Mouse (Mus musculus) midbrain, embryonic 12.5 days (tissue): ENCODE data around the gene Gba2. TPM values are rescaled to one million over a fixed set of nuclear protein-coding genes. Genes with fewer than 3 reads are reported as not detected.

Source experiments
- ATAC-seq: fragments of 200-750 bp; cut with Nextera tagmentation; 2 replicates; pipeline ENCODE4 v1.8.0; 2017; ENCODE audit warnings: low read depth, moderate TSS enrichment, moderate library complexity; ENCODE audit not compliant: low FRiP score
- H3K27ac ChIP-seq: fragments of 300-500 bp; sonication (generic); replicated peaks from 2 replicates; pipeline ENCODE4 v1.5.1; 2016; ENCODE audit warnings: mild to moderate bottlenecking
- H3K27me3 ChIP-seq: fragments of 300-500 bp; sonication (generic); 2 replicates; pipeline ENCODE4 v1.6.1; 2016; ENCODE audit warnings: mild to moderate bottlenecking
- H3K36me3 ChIP-seq: fragments of 300-500 bp; sonication (generic); 2 replicates; pipeline ENCODE4 v1.6.1; 2016
- H3K4me1 ChIP-seq: fragments of 300-500 bp; sonication (generic); 2 replicates; pipeline ENCODE4 v1.6.1; 2016
- H3K4me2 ChIP-seq: fragments of 300-500 bp; sonication (generic); replicated peaks from 2 replicates; pipeline ENCODE4 v1.6.1; 2016; ENCODE audit warnings: mild to moderate bottlenecking, moderate library complexity
- H3K4me3 ChIP-seq: fragments of 300-500 bp; sonication (generic); 2 replicates; pipeline ENCODE4 v1.5.1; 2016; ENCODE audit warnings: mild to moderate bottlenecking
- H3K9ac ChIP-seq: fragments of 300-500 bp; sonication (generic); replicated peaks from 2 replicates; pipeline ENCODE4 v1.6.1; 2016; ENCODE audit warnings: mild to moderate bottlenecking, moderate library complexity
- H3K9me3 ChIP-seq: fragments of 300-500 bp; sonication (generic); 2 replicates; pipeline ENCODE4 v1.6.1; 2016; ENCODE audit warnings: mild to moderate bottlenecking
- WGBS: fragments of 180-500 bp; shearing (Covaris S2); methylation state at CpG from one replicate; pipeline ENCODE4 v1.1.7; 2016; 5-methylcytosine and 5-hydroxymethylcytosine counted together
- polyA plus RNA-seq: library from polyadenylated mRNA; unstranded; fragments of >200 nt; fragmentation: Nextera tagmentation; extraction: Ambion mirVana; gene quantifications from 2 replicates; pipeline ENCODE4 v1.2.1, GENCODE M21; 2016

Gene Gba2
- polyA plus RNA-seq, 1 experiment from 2014 or later, result 49.2 TPM

DNA sequence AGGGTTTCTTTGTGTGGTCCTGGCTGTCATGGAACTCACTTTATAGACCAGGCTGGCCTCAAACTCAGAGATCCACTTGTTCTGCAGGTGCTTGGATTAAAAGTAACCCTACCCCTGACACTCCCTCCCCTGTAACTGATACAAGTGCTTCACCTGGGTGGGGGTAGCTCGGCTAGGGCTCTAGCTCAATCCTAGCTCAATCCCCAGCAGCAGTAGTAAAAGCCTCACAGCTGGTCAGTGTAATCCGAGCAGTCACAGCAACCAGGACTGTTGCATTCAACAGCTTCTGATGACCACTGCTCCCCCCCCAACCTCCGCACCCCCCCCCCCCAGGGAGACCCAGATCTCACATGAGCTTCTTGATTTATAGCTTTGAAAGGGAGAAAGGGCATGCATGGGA lies 36.6 kb downstream of the Gba2 start:
- Histone ChIP-seq H3K4me3 (no peak overlapping the region), H3K9ac (no peak overlapping the region), H3K4me2 (no peak overlapping the region), H3K36me3 (peaks cover 99% of the 10 kb centered on the region), H3K9me3 (no peaks in the 10 kb centered on the region), H3K4me1 (no peaks in the 10 kb centered on the region), H3K27me3 (no peaks in the 10 kb centered on the region), H3K27ac (no peak overlapping the region)
- WGBS, result 82% methylated on average over 3 of the region's 3 CpGs
- ATAC-seq, result no peak

DNA sequence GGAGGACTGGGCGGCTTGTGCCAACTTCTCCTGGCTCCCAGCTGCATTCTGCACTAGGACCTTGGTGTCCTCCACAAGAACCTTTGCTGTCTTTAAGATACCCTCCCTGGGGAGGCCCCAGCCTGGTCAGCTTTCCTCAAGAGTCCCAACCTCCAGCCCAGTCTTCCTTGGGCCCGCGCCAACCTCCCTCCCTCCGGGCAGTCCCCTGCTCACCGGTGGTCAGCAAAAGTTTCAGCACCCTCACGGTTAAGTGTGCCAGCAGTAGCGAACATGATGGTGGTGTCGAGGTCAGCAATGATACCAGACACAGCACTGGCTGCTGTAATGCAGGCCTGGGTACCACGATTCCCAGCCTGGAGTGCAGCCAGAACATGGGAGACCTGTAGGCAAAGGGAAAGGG lies 42.6 kb downstream of the Gba2 start:
- WGBS, result 94% methylated on average over 9 of the region's 9 CpGs
- Histone ChIP-seq H3K4me2 (no peak overlapping the region), H3K9ac (no peak overlapping the region), H3K9me3 (no peaks in the 10 kb centered on the region), H3K27ac (no peak overlapping the region), H3K36me3 (peaks cover 98% of the 10 kb centered on the region), H3K27me3 (no peaks in the 10 kb centered on the region), H3K4me1 (no peaks in the 10 kb centered on the region), H3K4me3 (no peak overlapping the region)
- no peak for ATAC-seq

DNA sequence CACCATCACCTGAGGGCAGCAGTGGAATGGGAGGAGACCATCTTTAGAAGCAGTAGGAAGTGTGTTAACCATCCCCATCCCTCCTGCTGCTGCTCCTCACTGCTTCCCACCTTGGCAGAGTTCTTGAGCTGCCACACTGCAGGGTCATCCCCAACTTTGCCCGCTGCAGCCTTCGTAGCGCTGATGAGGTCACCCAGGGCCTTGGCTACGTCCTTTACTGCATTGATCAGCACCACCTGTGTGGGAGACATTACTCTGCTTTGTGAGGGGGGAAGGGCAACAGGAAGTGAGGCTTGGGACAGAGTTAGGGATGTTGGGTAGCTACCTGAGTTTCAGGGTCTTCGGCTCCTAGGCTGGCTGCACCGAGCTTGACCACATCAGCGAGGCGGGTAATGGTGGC lies 43.0 kb downstream of the Gba2 start:
- 96% methylated on average over 8 of the region's 8 CpGs for WGBS
- no peak for ATAC-seq

DNA sequence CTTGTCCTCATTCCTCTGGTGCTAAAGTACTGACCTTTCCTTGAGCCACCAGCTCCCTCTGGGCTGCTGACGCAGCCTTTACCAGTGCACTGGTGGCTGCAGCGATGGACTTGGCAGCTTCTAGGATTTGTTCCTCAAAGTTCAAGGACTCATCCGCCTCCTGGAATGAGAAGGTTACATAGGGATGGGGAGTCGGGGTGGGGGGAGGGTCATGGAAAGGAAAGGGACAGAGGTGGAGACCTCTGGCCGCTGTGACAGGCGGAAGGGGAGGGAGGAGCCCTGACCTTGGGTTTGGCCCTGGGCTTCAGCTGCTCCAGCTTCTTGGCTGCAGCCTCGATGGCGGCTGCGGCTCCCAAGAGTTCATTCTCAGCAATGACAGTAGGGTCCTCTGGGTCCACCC lies 45.4 kb downstream of the Gba2 start:
- WGBS, result 88% methylated on average over 9 of the region's 9 CpGs
- H3K27me3 ChIP-seq, result no peaks in the 10 kb centered on the region
- H3K4me2 ChIP-seq, result no peak overlapping the region
- no peak overlapping the region for H3K9ac ChIP-seq
- H3K4me3 ChIP-seq, result no peak overlapping the region
- no peaks in the 10 kb centered on the region for H3K4me1 ChIP-seq
- H3K36me3 ChIP-seq, result peaks cover 73% of the 10 kb centered on the region
- ATAC-seq, result no peak
- H3K27ac ChIP-seq, result no peak overlapping the region
- no peaks in the 10 kb centered on the region for H3K9me3 ChIP-seq

More for the DNA sequence above, 43.0 kb downstream of the Gba2 start:
- H3K27me3 ChIP-seq, result no peaks in the 10 kb centered on the region
- H3K4me1 ChIP-seq, result no peaks in the 10 kb centered on the region
- H3K4me2 ChIP-seq, result no peak overlapping the region
- H3K36me3 ChIP-seq, result peaks cover 96% of the 10 kb centered on the region
- no peak overlapping the region for H3K27ac ChIP-seq
- no peak overlapping the region for H3K9ac ChIP-seq
- H3K9me3 ChIP-seq, result no peaks in the 10 kb centered on the region
- no peak overlapping the region for H3K4me3 ChIP-seq

DNA sequence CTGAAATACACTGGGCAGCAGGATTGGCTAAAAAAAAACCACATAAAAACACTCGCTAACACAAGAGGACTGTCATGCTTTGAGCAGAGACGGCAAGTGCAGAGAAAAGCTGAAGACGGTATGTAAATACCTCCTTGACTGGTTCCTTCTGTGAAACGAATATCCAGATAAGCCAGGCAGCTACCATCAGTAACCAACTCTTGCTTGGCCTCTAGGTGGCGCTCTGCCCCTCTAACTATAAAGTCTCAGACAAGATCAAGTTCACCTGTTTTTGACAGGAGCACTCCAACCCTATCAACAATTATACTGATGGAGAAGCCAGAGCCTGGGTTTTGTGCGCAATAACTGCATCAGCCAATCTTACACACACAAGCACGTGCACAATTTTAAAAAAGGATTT lies 48.1 kb downstream of the Gba2 start:
- WGBS, result 27% methylated on average over 7 of the region's 7 CpGs
- Histone ChIP-seq H3K4me1 (no peaks in the 10 kb centered on the region), H3K36me3 (peaks cover 47% of the 10 kb centered on the region), H3K4me2 (no peak overlapping the region), H3K4me3 (no peak overlapping the region), H3K9me3 (0 out of 2 replicates have a peak, but pooled peaks cover 4% of the 10 kb centered on the region), H3K9ac (no peak overlapping the region), H3K27ac (no peak overlapping the region), H3K27me3 (peaks cover under 1% of the 10 kb centered on the region)
- ATAC-seq, result no peak

DNA sequence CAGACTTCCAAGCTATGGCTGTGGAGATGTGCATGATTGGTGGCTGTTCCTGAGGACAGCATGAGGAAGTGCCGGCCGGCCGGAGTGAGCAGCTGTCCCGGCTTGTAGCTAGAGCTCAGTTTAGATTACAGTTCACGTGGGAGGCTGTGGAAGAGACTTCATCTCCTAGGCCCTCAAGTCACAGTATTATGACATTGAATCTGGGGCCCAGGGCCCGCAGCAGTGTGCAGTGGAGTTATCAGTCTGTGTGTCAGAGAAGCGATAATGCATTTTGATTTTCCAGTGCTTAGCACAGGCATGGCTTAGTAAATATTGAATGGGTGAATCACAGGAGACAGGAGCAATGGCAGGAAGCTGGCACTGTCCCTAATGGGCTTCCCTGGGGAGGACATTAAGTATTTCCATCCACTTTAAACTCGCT lies 48.6 kb downstream of the Gba2 start:
- Histone ChIP-seq H3K27ac (no peak overlapping the region), H3K4me3 (no peak overlapping the region), H3K9ac (no peak overlapping the region), H3K27me3 (peaks cover 6% of the 10 kb centered on the region), H3K4me1 (no peaks in the 10 kb centered on the region), H3K9me3 (0 out of 2 replicates have a peak, but pooled peaks cover 4% of the 10 kb centered on the region), H3K4me2 (no peak overlapping the region), H3K36me3 (peaks cover 42% of the 10 kb centered on the region)
- 72% methylated on average over 8 of the region's 8 CpGs for WGBS
- no peak for ATAC-seq

DNA sequence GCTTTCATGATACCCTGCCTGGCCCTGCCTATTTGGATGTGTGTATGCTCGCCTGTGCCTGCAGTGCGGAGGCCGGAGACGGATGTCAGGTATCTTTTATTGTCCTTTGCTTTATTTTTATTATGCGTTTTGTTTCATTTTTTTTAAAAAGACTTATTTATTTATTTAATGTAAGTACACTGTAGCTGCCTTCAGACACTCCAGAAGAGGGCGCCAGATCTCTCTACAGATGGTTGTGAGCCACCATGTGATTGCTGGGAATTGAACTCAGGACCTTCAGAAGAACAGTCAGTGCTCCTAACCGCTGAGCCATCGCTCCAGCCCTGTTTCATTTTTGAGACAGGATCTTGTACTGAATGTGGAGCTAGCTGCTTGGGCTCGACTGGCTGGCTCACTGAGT lies 50.2 kb downstream of the Gba2 start:
- Histone ChIP-seq H3K27ac (no peak overlapping the region), H3K9ac (no peak overlapping the region), H3K4me3 (no peak overlapping the region), H3K4me2 (no peak overlapping the region), H3K36me3 (peaks cover 26% of the 10 kb centered on the region), H3K4me1 (peaks cover 13% of the 10 kb centered on the region), H3K27me3 (peaks cover 22% of the 10 kb centered on the region), H3K9me3 (0 out of 2 replicates have a peak, but pooled peaks cover 4% of the 10 kb centered on the region)
- no peak for ATAC-seq
- WGBS, result 79% methylated on average over 9 of the region's 9 CpGs

DNA sequence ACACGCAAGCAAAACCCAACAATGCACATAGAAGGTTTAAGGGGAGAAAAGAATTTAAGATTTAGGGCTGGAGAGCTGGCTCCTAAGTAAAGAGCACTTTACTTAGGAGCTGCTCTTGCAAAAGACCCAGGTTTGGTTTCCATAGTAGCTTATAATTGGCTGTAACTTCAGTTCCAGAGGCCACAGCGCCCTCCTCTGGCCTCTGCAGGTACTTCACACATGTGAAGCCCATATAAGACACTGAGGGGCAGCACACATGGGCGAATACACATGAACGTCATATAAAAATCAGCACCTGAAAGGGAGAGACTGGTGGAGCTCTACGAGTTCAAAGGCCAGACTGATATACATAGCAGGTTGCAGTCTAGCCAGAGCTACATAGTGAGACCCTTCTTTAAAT lies 50.8 kb downstream of the Gba2 start:
- Histone ChIP-seq H3K36me3 (peaks cover 20% of the 10 kb centered on the region), H3K4me1 (peaks cover 19% of the 10 kb centered on the region), H3K4me3 (no peak overlapping the region), H3K9me3 (0 out of 2 replicates have a peak, but pooled peaks cover 4% of the 10 kb centered on the region), H3K27ac (no peak overlapping the region), H3K4me2 (no peak overlapping the region), H3K27me3 (peaks cover 28% of the 10 kb centered on the region), H3K9ac (no peak overlapping the region)
- WGBS, result 68% methylated on average over 5 of the region's 5 CpGs
- no peak for ATAC-seq

DNA sequence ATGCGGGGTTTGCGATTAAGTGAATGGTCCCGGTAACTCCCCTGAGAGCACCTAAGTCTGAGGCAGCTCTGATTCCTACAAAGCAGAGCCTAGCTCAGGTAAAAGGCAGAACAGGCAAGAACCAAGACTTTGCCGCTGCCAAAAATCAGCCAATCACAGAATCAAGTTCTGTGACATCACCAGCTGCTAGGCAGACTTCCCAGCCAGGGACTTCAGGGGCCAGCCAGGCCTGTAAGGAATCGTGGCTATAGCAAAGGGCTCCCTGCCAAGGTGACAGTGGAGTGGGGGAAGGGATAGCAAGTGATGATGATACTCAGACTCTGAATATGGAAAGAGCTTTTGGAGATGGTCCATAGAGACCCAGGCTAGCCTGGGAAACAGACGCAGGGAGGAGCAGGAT lies 58.7 kb downstream of the Gba2 start:
- Histone ChIP-seq H3K4me3 (no peak overlapping the region), H3K9me3 (no peaks in the 10 kb centered on the region), H3K4me2 (peak overlapping the region; percentile 36; the same call in 1 of the 2 replicates), H3K9ac (no peak overlapping the region), H3K36me3 (no peaks in the 10 kb centered on the region), H3K27ac (no peak overlapping the region), H3K27me3 (peaks cover 65% of the 10 kb centered on the region), H3K4me1 (peaks cover 32% of the 10 kb centered on the region)
- ATAC-seq, result peak; percentile 53; the same call in 1 of the 2 replicates
- WGBS, result 15% methylated on average over 6 of the region's 6 CpGs

DNA sequence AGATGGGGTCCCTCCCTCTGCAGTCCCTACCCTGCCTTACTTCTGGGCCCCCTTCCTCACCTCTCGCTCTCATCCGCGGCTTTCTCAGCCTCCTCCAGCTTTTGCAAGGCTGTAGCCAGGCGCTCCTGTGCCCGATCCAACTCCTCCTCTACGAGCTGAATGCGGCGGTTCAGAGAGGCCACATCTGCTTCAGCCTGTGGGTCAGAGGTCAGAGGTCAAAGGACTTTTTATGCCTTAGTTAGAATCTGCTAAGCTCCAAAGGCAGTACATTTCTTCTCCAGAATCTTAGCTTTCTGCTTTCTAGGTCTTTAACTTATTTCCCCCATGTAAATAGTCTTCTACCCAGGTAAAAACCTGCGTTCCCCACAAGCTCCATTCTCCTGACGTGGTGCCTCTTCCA lies 59.1 kb downstream of the Gba2 start:
- WGBS, result 12% methylated on average over 10 of the region's 10 CpGs
- H3K36me3 ChIP-seq, result no peaks in the 10 kb centered on the region
- H3K9ac ChIP-seq, result no peak overlapping the region
- peaks cover 30% of the 10 kb centered on the region for H3K4me1 ChIP-seq
- peaks cover 61% of the 10 kb centered on the region for H3K27me3 ChIP-seq
- H3K9me3 ChIP-seq, result no peaks in the 10 kb centered on the region
- no peak for ATAC-seq
- no peak overlapping the region for H3K4me3 ChIP-seq
- H3K27ac ChIP-seq, result no peak overlapping the region
- peak overlapping the region; percentile 36; the same call in 1 of the 2 replicates for H3K4me2 ChIP-seq

Other genes with a start within 250 kb of the Gba2 start
- gene Rusc2, start 196.9 kb downstream of the Gba2 start, polyA plus RNA-seq, result 45.2 and 47.3 TPM in 2 replicates
- gene Fam166b, start 149.7 kb downstream of the Gba2 start, polyA plus RNA-seq, result 0.28 and 0.38 TPM in 2 replicates
- 12.7 and 15.0 TPM in 2 replicates for gene Tesk1, start 136.9 kb downstream of the Gba2 start, polyA plus RNA-seq
- 2.0 and 2.9 TPM in 2 replicates for gene Cd72, start 124.2 kb downstream of the Gba2 start, polyA plus RNA-seq
- gene Sit1, start 95.1 kb downstream of the Gba2 start, polyA plus RNA-seq, result not detected in 2 replicates
- gene Ccdc107, start 86.0 kb downstream of the Gba2 start, polyA plus RNA-seq, result 45.0 and 47.9 TPM in 2 replicates
- gene Arhgef39, start 79.2 kb downstream of the Gba2 start, polyA plus RNA-seq, result 33.1 TPM in 2 replicates
- gene Car9, start 71.9 kb downstream of the Gba2 start, polyA plus RNA-seq, result 0.52 and 0.61 TPM in 2 replicates
- 46.0 and 61.3 TPM in 2 replicates for gene Tpm2, start 55.1 kb downstream of the Gba2 start, polyA plus RNA-seq
- gene Creb3, start 16.5 kb downstream of the Gba2 start, polyA plus RNA-seq, result 48.8 and 64.1 TPM in 2 replicates
- 64.5 and 64.6 TPM in 2 replicates for gene Tln1, start 16.2 kb downstream of the Gba2 start, polyA plus RNA-seq
- gene Rgp1, start 158 bp downstream of the Gba2 start, polyA plus RNA-seq, result 31.8 and 37.2 TPM in 2 replicates
- 0.51 and 1.8 TPM in 2 replicates for gene Msmp, start 5.6 kb upstream of the Gba2 start, polyA plus RNA-seq
- gene Npr2, start 53.1 kb upstream of the Gba2 start, polyA plus RNA-seq, result 24.9 TPM in 2 replicates
- 3.9 TPM in 2 replicates for gene Spag8, start 74.7 kb upstream of the Gba2 start, polyA plus RNA-seq
- gene Hint2, start 77.6 kb upstream of the Gba2 start, polyA plus RNA-seq, result 70.6 and 71.8 TPM in 2 replicates
- gene Tmem8b, start 90.1 kb upstream of the Gba2 start, polyA plus RNA-seq, result 11.9 and 14.7 TPM in 2 replicates
- gene Fam221b, start 90.3 kb upstream of the Gba2 start, polyA plus RNA-seq, result 2.8 and 2.9 TPM in 2 replicates
- gene Olfr70, start 121.9 kb upstream of the Gba2 start, polyA plus RNA-seq, result not detected in 2 replicates
- not detected in 2 replicates for gene Olfr71, start 131.4 kb upstream of the Gba2 start, polyA plus RNA-seq
- gene Hrct1, start 148.3 kb upstream of the Gba2 start, polyA plus RNA-seq, result 0.11 and 0.16 TPM in 2 replicates
- gene Spaar, start 151.2 kb upstream of the Gba2 start, polyA plus RNA-seq, result not detected in 2 replicates
- not detected in 2 replicates for gene Olfr159, start 192.1 kb upstream of the Gba2 start, polyA plus RNA-seq
- gene Olfr156, start 245.0 kb upstream of the Gba2 start, polyA plus RNA-seq, result not detected in 2 replicates